In genomic region chr17:10319685-10320455, GRCm38 (mm10) we compare ENCODE assay signal across 7 mouse cellular contexts. TPM values are rescaled to one million over a fixed set of nuclear protein-coding genes. Genes with fewer than 3 reads are reported as not detected.
DNase-seq lines count a peak whose midpoint lies in the region; ATAC-seq and TF ChIP-seq lines count a peak whose summit lies in the region.

Qk (minus strand) TSS chr17:10319854.

- WGBS in intestine, postnatal 0 days, result under 1% methylated on average over 76 of the region's 86 CpGs
- WGBS in midbrain, embryonic 12.5 days, result under 1% methylated on average over 86 of the region's 86 CpGs
- WGBS in small intestine, adult 2 months, result 6% methylated on average over 86 of the region's 86 CpGs

- intact Hi-C loops in left cerebral cortex, postnatal 4 days (cut with DNase I), result loop anchor here (5.0 to 10.0 kb wide), 4 partner anchors 175 to 1655 kb away; no protein-coding TSS in a partner anchor

- H3K4me1 ChIP-seq in intestine, postnatal 0 days (replicated peaks; ENCODE audit: control insufficient read depth, insufficient read depth, low read length), result no peaks in the 10 kb centered on the region
- H3K4me1 ChIP-seq in midbrain, embryonic 12.5 days, result peaks cover 17% of the 10 kb centered on the region
- H3K4me1 ChIP-seq in small intestine, adult 2 months (ENCODE audit: control insufficient read depth, insufficient read depth, insufficient read length, low read length), result no peaks in the 10 kb centered on the region; the same call in 1 of the 2 replicates

- H3K27ac ChIP-seq in intestine, postnatal 0 days (ENCODE audit: low read depth, low read length), result peak within 1 kb of the TSS; percentile 95
- H3K27ac ChIP-seq in midbrain, embryonic 12.5 days (replicated peaks), result peak within 1 kb of the TSS; percentile 99
- H3K27ac ChIP-seq in small intestine, adult 2 months (ENCODE audit: insufficient read depth, low read depth, low read length), result peak within 1 kb of the TSS; percentile 84

- peak within 1 kb of the TSS; percentile 81 for H3K9ac ChIP-seq in intestine, postnatal 0 days (ENCODE audit: low read depth, low read length)
- H3K9ac ChIP-seq in midbrain, embryonic 12.5 days (replicated peaks), result peak within 1 kb of the TSS; percentile 99

- no peaks in the 10 kb centered on the region for H3K36me3 ChIP-seq in intestine, postnatal 0 days (ENCODE audit: control insufficient read depth, insufficient read depth)
- 0 out of 2 replicates have a peak, but pooled peaks cover under 1% of the 10 kb centered on the region for H3K36me3 ChIP-seq in midbrain, embryonic 12.5 days
- H3K36me3 ChIP-seq in small intestine, adult 2 months (ENCODE audit: control insufficient read depth, insufficient read depth, low read length), result no peaks in the 10 kb centered on the region

- peak within 1 kb of the TSS; percentile 66 for H3K4me3 ChIP-seq in intestine, postnatal 0 days (ENCODE audit: low read depth, low read length)
- peak within 1 kb of the TSS; percentile 95 for H3K4me3 ChIP-seq in midbrain, embryonic 12.5 days
- H3K4me3 ChIP-seq in small intestine, adult 2 months (ENCODE audit: low read depth, low read length), result peak within 1 kb of the TSS; percentile 98

- peak; percentile 75 for ATAC-seq in intestine, postnatal 0 days
- peak; percentile 78 for ATAC-seq in midbrain, embryonic 12.5 days (ENCODE audit: low FRiP score, low read depth)

- no peak for TF ChIP-seq CTCF in intestine, postnatal 0 days (IDR thresholded peaks at IDR 0.05; ENCODE audit: low read depth)
- no peak for TF ChIP-seq CTCF in small intestine, adult 2 months (IDR thresholded peaks at IDR 0.05; ENCODE audit: extremely low read depth, insufficient read length, insufficient replicate concordance, low read depth, low read length)

- H3K9me3 ChIP-seq in intestine, postnatal 0 days (ENCODE audit: control insufficient read depth), result no peaks in the 10 kb centered on the region
- H3K9me3 ChIP-seq in midbrain, embryonic 12.5 days, result no peaks in the 10 kb centered on the region

- H3K27me3 ChIP-seq in intestine, postnatal 0 days (replicated peaks; ENCODE audit: control insufficient read depth, insufficient read depth, low read length), result peaks cover 48% of the 10 kb centered on the region
- H3K27me3 ChIP-seq in midbrain, embryonic 12.5 days, result no peaks in the 10 kb centered on the region
- peaks cover 26% of the 10 kb centered on the region for H3K27me3 ChIP-seq in small intestine, adult 2 months (ENCODE audit: control insufficient read depth, insufficient read depth, low read length)

- H3K4me2 ChIP-seq in intestine, postnatal 0 days (replicated peaks; ENCODE audit: low read depth), result peak within 1 kb of the TSS; percentile 76
- H3K4me2 ChIP-seq in midbrain, embryonic 12.5 days (replicated peaks), result peak within 1 kb of the TSS; percentile 52

- peak; percentile 96 for DNase-seq in adrenal gland, adult 2 months
- peak; percentile 94 for DNase-seq in embryo, embryonic 11.5 days (ENCODE audit: low read depth, low spot score)
- DNase-seq in gastrocnemius, postnatal 4 days (ENCODE audit: low spot score in 2 of 2), result peak; percentile 93 to 94
- peak; percentile 94 for DNase-seq in left cerebral cortex, postnatal 4 days

- TF ChIP-seq POLR2A in small intestine, adult 2 months (IDR thresholded peaks at IDR 0.05; ENCODE audit: low read depth, low read length), result no peak

RNA-seq across cellular contexts. Expression of gene Qk, which starts in this region (rescaled TPM):
- total RNA-seq in adrenal gland, adult 2 months (2021), result 100 to 1,000 TPM; 221 to 236 TPM
- polyA plus RNA-seq in adrenal gland, adult 2 months (2012; rRNA removed), result 61.6 and 97.6 TPM in 2 replicates
- total RNA-seq in gastrocnemius, postnatal 4 days (2021), result 100 to 1,000 TPM; 316 to 362 TPM
- 7.4 and 8.6 TPM in 2 replicates for polyA plus RNA-seq in intestine, postnatal 0 days (2015; fragmentation: Nextera tagmentation; extraction: Ambion mirVana)
- total RNA-seq in left cerebral cortex, postnatal 4 days (2021), result 100 to 1,000 TPM; 247 to 250 TPM
- polyA plus RNA-seq in midbrain, embryonic 12.5 days (2016; fragmentation: Nextera tagmentation; extraction: Ambion mirVana), result 44.7 and 45.9 TPM in 2 replicates
- 11.3 and 13.5 TPM in 2 replicates for polyA plus RNA-seq in small intestine, adult 2 months (2012; rRNA removed)

Comparison
In these comparisons a context has a peak if more than half of its experiments do, and no peak if none do; other contexts are left out.
1. Peak in every context shown above with its lines: DNase-seq, ATAC-seq, H3K4me3 ChIP-seq and H3K27ac ChIP-seq.